In the genomic region with DNA sequence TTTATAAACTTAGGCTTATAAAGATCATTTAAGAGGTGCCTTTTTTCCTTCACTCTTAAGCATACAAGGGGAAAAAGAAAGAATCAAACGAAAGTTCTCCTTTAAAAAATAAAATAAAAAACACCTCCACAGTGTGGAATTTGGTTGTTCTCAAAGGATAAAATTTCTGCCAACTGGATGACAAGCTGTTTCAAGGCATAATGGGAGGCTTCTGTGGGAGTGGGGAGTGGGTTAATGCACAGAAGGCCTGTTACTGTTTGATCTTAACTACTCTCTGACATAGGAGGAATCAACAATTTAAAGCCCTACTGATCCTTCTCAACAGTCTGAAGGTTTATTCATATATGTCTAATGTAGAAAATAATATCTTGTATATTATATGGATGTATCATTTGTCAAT, we compare ENCODE assay signal across 31 mouse cellular contexts.
"Had no signal": no experiment of that assay in that cellular context is flagged by ENCODE, and none has a peak within 500 bp of the region (broad histone marks: within the 10 kb centered on the region; RNA-seq: fewer than 3 reads in every experiment).

No protein-coding gene starts in this region.

- ATAC-seq: liver, embryonic 12.5 days; liver, postnatal 0 days; lung, postnatal 0 days; midbrain, embryonic 13.5 days; midbrain, embryonic 15.5 days; midbrain, embryonic 16.5 days had no signal

- DNase-seq: left cerebral cortex, postnatal 4 days; liver; liver, embryonic 13.5 days; liver, postnatal 0 days; lung, adult 18-20 months; lung, adult 2 months; lung, embryonic 14.5 days; lung, postnatal 10 days; lung, postnatal 14 days; lung, postnatal 36 days; lung, postnatal 4 days; midbrain, embryonic 14.5 days had no signal

- H3K27ac ChIP-seq: limb, embryonic 10.5 days; limb, embryonic 12.5 days; limb, embryonic 13.5 days; limb, embryonic 15.5 days; liver, embryonic 12.5 days; liver, embryonic 13.5 days; liver, embryonic 14.5 days; liver, embryonic 15.5 days; lung, embryonic 15.5 days; macrophage; midbrain, embryonic 10.5 days; midbrain, embryonic 12.5 days; midbrain, embryonic 13.5 days; midbrain, embryonic 15.5 days; neural tube, embryonic 12.5 days; neural tube, embryonic 13.5 days had no signal

- H3K4me3 ChIP-seq: limb, embryonic 10.5 days; limb, embryonic 12.5 days; limb, embryonic 13.5 days; limb, embryonic 15.5 days; liver, embryonic 12.5 days; liver, embryonic 13.5 days; liver, embryonic 15.5 days; lung, embryonic 15.5 days; megakaryocyte, embryonic 14.5 days; midbrain, embryonic 10.5 days; midbrain, embryonic 12.5 days; midbrain, embryonic 13.5 days; midbrain, embryonic 15.5 days; myocyte; neural tube, embryonic 12.5 days; neural tube, embryonic 13.5 days had no signal
